Mouse (Mus musculus) thymus, postnatal 0 days (tissue): Measurements from ENCODE around the gene Krtap10-4. TPM values are rescaled to one million over a fixed set of nuclear protein-coding genes. Genes with fewer than 3 reads are reported as not detected.
A peak's percentile ranks its signal among the peaks of the same experiment; 100 is the strongest.
"Not testable (repeated sequence)": the region's sequence is repeated elsewhere in the genome, so short reads cannot be mapped to it uniquely, and the experiment has no call there.

Experiments used
- DNase-seq: peaks from one replicate; pipeline ENCODE4 v3.0.0-alpha.2; 2015; ENCODE audit warnings: low spot score
- polyA plus RNA-seq: library from polyadenylated mRNA; unstranded; fragments of >200 nt; fragmentation: Nextera tagmentation; extraction: Ambion mirVana; gene quantifications from 2 replicates; pipeline ENCODE4 v1.2.1, GENCODE M21; 2015

Gene Krtap10-4
- not detected in 2 replicates for polyA plus RNA-seq

DNA sequence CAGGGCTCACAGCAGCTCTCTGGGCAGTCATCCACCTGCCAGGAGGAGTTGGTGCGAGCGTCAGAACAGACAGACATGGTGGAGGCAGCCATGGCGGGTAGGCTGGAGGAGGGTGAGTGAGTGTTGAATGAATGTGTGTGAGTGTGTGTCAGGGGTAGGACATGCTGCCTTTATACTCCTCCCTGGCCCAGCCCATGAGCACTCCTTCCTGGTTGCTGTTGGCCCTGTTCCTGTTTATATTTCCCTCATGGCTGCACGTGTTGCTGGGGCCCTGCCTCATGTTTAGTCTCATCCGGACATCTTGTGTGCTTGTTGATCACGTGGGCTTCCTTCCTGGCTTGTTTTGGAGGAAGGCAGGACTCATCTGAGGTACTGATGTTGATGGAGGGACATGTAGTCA lies at the start of gene Krtap10-4:
Gene Krtap10-4 (minus strand): TSS at position 145 of the 400 bp plus-strand sequence.
- DNase-seq = no peak

DNA sequence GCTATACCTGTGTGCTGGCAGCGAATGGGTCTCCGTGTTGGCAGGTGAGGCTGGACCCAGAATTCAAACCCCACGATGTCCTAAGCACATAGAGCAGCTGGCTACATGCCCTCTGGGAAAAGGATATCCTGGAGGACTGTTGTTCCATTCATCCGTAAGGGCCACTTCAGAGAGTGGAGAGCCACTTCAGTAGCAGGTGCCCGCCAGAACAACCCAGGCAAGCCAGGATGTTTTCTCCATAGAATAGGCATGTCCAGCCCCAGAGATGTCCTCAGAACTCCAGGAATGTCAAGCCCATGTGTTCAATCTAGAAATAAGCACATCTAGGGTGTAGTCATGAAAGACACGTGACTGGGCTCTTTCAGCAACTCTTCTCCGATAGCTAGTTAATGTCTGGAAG lies 42.8 kb upstream of the Krtap10-4 start:
- DNase-seq = no peak

DNA sequence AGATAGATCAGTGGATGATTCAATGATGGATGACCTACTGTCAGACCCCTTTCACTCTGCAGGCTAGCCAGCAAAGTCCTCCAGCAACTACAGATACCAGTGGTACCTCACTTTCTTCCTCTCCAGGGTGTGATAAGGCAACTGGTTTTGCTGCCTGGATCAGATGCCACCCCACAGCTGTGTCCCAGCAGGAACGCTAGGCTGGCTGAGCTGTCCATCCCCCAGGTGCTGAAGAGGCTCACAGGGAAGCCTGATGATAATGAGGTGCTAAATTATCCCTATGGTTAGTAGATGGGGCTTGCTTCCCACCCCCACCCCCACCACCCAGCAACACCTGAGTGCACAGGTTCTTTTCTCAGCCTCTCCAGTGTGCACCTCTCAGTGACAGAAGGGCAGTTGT lies 40.7 kb upstream of the Krtap10-4 start:
- DNase-seq = no peak

DNA sequence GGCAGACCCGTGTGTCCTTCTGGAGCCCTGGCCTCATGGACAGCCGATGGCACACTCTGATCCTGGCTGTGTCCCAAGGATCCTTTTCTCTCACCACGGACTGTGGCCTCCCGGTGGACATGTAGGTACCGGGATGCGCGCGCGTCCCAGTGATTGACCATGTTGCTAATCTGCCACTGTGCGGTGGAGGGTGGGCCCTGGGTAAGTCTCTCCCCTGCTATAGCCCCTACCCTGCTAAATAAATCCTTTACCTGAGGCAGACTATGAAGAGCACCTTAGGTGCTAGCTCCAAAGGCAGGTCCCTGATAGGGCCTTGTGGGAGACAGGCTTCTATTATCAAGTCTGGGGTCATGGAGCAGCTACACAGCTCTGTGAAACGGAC lies 37.9 kb upstream of the Krtap10-4 start:
- no peak for DNase-seq

DNA sequence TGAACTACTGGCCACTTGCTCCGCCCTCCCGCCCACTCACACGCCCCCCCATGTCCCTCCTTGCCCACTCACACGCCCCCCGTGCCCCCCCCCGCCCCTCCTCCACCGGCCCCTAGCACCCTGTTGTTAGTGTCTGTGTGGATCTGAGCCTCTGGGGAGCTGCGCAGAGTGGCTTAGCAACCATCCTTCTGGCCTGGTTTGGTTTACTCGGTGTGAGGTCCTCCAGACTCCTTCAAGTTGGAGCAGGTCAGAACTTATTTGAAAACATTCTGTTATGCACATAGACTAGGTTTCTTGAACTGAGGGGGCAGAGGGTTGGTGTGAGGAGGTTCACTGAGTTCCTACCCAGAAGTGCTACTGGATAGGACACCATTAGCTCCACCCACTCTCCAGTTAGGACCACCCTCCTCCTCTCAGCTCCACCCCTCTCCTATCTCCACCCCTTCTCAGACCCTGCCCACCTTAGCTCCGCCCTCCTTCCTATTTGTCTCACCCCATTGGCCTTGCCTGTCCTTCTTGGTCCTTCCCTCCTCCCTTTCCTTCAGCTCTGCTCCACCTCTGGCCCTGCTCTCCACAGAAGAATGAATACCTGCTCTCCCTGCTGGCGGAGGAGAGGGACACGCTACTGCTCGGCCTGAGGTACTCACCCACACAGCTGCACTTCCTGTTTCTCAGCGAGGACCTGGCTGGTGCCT lies 37.3 kb upstream of the Krtap10-4 start:
- peak; percentile 34 for DNase-seq

DNA sequence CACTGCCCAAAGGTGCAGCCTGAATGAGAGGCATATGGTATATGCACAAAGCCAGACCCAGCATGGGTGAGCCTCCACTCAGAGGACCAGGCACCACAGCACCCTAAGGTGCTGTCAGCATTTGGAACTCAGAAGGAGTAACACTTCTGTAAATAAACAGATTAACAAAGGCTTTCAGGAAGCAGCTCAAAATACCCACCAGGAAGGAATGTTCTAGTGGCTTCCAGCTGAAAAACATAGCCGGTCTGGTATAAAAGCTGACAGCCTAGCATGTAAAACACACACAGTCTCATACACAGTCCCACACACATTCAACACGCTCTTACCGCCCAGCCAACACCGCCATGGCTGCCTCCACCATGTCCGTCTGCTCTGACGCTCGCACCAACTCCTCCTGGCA lies 34.8 kb upstream of the Krtap10-4 start, which contains the start of gene Gm3285:
Gene Gm3285 (plus strand): TSS at position 301 of the 400 bp plus-strand sequence.
- DNase-seq = no peak

DNA sequence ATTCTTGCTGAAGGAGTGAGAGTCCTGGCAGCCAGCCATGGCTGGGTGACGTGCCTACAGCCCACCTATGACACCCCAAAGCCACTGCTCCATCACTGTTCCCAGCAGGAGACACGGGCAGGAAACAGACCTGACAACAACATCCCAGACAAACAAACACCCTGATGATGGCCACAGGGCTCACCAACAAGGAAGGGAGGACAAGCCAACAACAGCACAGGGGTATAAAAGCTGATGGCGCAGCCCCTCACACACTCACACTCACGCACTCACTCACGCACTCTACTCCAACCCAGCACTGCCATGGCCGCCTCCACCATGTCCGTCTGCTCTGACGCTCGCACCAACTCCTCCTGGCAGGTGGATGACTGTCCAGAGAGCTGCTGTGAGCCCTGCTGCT lies 25.7 kb upstream of the Krtap10-4 start, which contains the start of gene Gm10318:
Gene Gm10318 (plus strand): TSS at position 301 of the 400 bp plus-strand sequence.
- DNase-seq = no peak

DNA sequence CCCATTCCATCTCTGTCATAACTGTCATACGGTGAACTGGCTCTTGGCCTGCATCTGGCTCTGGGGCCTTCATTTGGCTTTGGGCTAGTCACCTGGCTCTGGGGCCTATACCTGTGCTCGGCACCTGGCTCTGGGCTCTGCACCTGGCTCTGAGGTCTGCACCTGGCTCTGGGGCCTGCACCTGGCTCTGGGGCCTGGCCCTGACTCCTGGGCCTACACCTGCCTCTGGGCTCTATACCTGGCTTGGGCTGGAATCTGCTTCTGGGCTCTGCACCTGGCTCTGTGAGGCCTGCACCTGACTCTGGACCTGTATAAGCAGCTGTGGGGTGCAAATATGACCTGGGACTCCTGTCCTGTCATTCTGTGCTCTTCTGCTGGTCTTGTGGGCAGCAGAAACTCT lies 20.6 kb upstream of the Krtap10-4 start:
- DNase-seq = no peak

DNA sequence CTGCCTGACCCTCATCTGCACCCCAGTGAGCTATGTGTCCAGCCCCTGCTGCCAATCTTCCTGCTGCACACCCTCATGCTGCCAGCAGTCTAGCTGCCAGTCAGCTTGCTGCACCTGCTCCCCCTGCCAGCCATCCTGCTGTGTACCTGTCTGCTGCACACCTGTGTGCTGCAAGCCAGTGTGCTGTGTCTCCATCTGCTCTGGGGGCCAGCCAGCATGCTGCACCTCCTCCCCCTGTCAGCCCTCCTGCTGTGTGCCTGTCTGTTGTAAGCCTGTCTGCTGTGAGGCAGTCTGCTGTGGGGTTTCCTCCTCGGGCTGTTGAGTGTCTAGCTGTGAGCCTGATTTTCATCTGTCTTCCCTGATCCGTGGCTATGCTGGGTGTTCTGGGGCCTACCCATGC lies 20.1 kb upstream of the Krtap10-4 start:
- DNase-seq = no peak

DNA sequence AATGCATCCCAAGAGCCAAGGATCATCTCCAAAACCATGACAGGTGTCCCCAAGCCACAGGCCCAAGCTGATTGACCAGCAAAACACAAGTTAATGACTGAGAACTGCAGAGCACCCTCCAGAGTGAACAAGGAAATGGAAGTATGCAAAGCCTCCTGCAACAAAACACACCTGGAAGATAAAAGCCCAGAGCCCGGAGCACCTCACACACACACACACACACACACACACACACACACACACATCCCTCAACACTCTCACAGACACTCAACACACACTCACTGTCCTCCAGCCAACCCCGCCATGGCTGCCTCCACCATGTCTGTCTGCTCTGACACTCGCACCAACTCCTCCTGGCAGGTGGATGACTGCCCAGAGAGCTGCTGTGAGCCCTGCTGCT lies 19.6 kb upstream of the Krtap10-4 start, which contains the start of gene Gm36176:
Gene Gm36176 (plus strand): TSS at position 301 of the 400 bp plus-strand sequence.
- no peak for DNase-seq

DNA sequence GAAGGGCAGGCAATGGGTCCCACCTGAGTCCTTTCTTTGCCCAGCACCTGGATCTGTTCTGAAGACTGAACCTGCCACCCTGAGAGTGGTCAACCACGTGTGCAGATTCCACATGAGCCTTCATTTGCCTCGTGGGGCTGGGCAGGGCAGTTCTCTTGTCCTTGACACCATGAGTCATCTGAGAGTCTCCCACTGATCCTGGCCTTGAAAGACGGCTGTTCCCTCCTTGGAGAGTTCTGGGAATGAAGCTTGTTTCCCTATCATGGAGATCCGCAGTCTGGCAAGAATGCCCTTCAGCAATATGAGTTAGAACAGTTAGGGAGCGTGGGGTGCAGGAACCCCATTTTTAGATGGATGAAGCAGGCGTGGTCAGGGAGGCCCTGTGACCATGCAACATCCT lies 12.1 kb upstream of the Krtap10-4 start:
- no peak for DNase-seq

DNA sequence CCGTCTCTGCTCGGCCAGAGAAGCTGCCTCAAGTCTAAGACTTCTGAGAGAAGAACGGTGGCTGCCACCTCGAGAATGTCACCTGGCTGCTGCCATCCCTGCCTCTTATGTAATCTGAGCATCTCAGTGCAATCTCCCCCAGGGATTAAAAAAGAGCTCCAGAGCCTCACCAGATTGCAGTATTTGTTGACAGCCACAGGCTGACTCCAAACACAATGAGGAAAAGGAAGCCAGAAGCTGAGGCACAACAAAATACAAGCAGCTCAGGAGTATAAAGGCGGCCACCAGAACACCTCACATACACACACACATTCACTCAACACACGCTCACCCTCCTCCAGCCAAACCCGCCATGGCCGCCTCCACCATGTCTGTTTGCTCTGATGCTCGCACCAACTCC lies 8.8 kb upstream of the Krtap10-4 start, which contains the start of gene Krtap10-10:
Gene Krtap10-10 (plus strand): TSS at position 301 of the 400 bp plus-strand sequence.
- no peak for DNase-seq

DNA sequence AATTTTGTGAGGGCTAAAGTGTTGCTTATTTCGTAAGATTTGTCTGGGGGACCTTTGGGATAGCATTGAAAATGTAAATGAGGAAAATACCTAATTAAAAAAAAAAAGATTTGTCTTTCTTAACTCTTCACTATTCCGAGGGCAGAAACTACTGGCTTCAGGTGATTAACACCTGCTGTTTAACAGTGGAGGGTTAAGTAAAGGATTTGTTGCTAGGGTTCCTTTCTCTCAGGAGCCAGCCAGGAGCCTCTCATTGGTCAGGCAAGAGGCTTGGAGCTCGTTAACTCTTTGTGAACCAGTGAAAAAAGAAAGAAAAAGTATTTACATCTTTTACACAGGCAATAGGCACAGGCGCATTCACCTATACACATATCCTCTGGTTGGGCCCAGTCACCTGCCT lies 7.7 kb downstream of the Krtap10-4 start:
- DNase-seq = no peak

DNA sequence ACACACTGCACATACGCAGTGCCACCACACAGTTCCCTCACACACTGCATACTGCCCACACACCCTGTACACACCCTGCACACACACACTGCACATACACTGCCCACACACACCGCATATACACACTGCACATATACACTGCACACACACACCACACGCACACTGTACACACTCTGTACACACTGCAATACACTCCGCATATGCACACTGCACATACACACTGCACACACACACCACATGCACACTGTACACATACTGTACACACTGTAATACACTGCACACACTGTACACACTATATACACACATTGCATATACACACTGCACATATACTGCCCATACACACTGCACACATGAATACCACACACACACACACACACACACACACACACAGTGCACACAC lies 8.4 kb downstream of the Krtap10-4 start:
- no peak for DNase-seq

DNA sequence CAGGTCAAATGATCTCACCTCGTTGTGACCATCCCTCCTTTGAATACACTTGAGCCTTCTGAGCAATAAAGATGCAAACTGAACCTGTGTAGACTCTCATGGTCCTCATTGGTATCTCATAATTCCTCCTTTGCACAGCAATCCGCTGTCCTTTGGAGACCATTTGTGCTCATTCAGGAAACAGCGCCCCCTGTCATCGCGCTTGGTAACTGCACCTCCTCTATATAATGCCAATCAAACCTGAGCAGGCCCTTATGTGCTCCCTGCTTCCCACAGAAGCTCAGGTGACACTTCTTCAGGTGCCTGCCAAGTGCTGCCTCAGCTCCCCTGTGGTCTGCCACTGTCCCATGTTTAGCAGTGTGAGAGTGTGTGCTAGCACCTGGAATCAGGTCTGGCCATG lies 11.4 kb downstream of the Krtap10-4 start:
- peak; percentile 26 for DNase-seq

DNA sequence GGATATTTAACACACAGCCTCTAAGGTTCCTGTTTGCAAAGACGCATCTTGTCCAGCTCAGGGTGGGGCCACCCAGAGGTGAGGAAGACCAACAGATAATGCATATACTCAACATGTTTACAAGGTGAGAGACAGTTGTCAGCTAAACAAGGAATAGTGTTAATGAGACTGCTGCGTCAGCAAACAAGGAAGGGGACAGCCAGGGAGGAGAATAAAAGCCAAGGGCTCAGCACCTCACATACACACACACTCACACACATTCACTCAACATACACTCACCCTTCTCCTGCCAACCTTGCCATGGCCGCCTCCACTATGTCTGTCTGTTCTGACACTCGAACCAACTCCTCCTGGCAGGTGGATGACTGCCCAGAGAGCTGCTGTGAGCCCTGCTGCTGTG lies 12.5 kb downstream of the Krtap10-4 start, which contains the start of gene Gm2696:
Gene Gm2696 (plus strand): TSS at position 301 of the 400 bp plus-strand sequence.
- DNase-seq = no peak

DNA sequence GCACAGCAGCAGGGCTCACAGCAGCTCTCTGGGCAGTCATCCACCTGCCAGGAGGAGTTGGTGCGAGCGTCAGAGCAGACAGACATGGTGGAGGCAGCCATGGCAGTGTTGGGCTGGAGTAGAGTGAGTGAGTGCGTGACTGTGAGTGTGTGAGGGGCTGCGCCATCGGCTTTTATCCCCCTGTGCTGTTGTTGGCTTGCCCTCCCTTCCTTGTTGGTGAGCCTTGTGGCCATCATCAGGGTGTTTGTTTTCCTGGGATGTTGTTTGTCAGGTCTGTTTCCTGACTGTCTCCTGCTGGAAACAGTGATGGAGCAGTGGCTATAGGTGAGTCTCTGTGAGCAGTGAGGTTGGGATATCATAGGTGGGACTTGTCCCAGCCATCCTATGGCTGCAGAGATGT lies 15.2 kb downstream of the Krtap10-4 start, which contains the start of gene Gm9507:
Gene Gm9507 (minus strand): TSS at position 101 of the 400 bp plus-strand sequence.
- no peak for DNase-seq

DNA sequence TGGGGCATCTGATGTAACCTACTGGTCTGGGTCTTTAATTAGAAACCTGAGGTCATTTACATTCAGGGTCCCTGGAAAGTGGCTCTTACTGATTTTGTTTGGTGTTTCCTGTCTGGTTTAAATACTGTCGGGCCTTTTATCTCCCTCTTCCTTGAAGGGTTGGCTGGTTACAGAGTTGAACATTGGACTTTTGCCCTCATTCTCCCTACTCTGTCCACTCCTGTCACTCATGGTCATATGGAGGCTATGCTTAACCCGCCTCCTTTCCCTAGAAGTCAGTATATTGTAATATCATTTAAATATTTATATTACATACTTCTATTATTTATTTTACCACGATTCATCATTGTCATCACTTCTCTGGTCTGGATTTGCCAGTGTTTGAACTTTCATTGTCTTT lies 22.8 kb downstream of the Krtap10-4 start:
- no peak for DNase-seq

DNA sequence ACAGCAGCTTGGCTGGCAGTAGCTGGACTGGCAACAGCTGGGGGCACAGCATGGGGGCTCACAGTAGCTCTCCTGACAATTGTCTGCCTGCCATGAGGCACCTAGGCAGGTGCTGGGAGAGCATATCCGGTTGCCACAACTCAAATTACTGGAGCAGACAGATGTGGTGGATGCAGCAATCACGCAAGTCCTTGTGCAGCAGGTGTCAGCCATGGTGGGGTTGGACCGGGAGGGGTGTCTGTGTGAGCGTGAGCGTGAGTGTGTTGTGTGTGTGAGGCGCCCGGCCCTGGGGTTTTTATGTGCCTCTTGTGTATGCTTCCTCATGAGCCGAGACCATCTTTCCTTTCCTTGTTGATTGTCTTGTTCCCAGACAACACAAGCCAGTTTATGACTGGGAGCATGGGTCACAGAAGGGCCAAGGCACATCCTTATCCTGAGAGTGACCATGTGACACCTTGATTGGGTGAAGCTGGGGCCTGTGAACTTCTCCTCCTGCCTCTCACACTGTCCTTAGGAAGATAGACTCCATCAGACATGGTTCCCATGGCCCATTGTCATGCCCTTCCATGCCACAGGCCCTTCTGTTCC lies 27.9 kb downstream of the Krtap10-4 start, which contains the start of gene Gm19668:
Gene Gm19668 (minus strand): TSS at position 213 of the 588 bp plus-strand sequence.
- DNase-seq = no peak

DNA sequence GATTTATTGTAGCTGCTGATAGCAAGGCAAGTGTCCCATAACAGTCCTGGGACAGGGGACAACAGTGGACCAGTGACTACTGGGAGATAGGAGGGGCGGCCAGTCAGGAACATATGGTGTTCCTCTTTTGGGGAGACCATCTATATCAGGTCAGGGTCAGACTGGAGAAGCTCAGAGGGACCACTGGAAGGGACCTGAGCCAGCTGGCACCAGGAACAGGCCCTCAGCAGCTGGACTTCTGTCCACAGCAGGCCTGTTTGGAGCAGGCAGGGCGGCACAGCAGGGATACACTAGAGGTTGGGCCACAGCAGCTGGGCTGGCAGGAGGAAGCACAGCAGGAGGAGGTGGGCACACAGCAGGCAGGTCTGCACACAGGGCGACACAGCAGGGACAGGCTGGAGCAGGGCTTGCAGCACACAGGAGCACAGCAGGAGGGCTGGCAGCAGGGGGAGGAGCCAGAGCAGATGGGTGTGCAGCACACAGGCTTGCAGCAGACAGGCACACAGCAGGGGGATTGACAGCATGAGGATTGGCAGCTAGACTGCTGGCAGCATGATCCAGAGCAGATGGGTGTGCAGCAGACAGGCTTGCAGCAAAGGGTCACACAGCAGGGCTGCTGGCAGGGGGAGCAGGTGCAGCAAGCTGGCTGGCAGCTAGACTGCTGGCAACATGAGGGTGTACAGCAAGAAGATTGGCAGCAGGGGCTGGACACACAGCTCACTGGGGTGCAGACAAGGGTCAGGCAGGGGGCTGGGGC lies 28.6 kb downstream of the Krtap10-4 start:
- not testable (repeated sequence) for DNase-seq

DNA sequence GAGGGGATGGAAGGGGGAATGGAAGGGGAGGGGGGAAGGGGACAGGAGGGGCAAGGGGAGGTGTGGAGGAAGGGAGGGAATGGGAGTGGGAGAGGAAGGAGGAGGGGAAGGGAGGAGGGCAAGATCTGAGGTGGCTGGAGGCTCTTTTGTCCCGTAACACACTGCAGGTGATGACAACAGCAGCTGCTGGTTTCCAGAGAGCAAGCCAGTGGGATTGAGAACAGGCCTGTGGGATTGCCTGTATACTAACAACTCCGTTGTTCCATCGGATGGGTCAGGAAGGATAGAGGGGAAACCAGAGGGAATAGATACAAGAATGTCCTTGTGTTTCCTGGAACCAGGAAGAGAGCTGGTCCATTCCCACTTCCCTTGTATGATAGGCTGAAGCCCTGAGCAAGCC lies 29.2 kb downstream of the Krtap10-4 start:
- DNase-seq = no peak

DNA sequence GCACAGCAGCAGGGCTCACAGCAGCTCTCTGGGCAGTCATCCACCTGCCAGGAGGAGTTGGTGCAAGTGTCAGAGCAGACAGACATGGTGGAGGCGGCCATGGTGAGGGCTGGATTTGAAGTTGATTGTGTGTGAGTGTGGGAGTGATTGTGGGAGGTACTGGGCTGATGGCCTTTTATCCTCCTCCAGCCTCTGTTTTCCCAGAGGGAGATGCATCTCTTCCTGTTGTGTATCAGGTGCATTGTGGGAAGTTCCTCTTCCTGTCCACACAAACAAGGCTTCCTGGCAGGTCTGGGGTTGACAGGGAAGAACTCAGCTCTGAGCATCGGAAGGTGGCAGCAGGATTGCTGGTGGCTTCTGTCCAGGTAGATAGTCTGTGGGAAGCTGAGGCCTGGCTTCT lies 31.9 kb downstream of the Krtap10-4 start, which contains the start of gene Gm9639:
Gene Gm9639 (minus strand): TSS at position 101 of the 400 bp plus-strand sequence.
- no peak for DNase-seq
